Mouse (Mus musculus) cerebellum, postnatal 4 days (tissue): Measurements from ENCODE around the gene Thumpd3.

Experiments
- DNase-seq, 2 experiments: peaks; one replicate each; pipeline ENCODE4 v3.0.0; 2022; ENCODE audit warnings: low spot score in 2 of 2, mixed read lengths in 1 of 2

Thumpd3 gene

GRCm38 (mm10) chr6:113037946-113038734, 7.9 kb upstream of the Thumpd3 start:
- peak; percentile 33 to 55 for DNase-seq

- no peak for DNase-seq
Measured at GRCm38 (mm10) chr6:113038735-113039058, 7.3 kb upstream of the Thumpd3 start.

- no peak for DNase-seq
Measured at GRCm38 (mm10) chr6:113040319-113040718, 5.7 kb upstream of the Thumpd3 start.

GRCm38 (mm10) chr6:113041215-113041990, 4.6 kb upstream of the Thumpd3 start:
- no peak for DNase-seq

- DNase-seq = no peak
Measured at GRCm38 (mm10) chr6:113045575-113045974, 450 bp upstream of the Thumpd3 start.

- DNase-seq = no peak
Measured at GRCm38 (mm10) chr6:113047016-113047746, 1.2 kb downstream of the Thumpd3 start.

GRCm38 (mm10) chr6:113048371-113048770, 2.3 kb downstream of the Thumpd3 start:
- DNase-seq = no peak

GRCm38 (mm10) chr6:113049159-113049558, 3.1 kb downstream of the Thumpd3 start:
- no peak for DNase-seq

GRCm38 (mm10) chr6:113052972-113053371, 6.9 kb downstream of the Thumpd3 start:
- DNase-seq = no peak

GRCm38 (mm10) chr6:113054552-113055107, 8.6 kb downstream of the Thumpd3 start:
- DNase-seq = no peak

GRCm38 (mm10) chr6:113060892-113061563, 15.0 kb downstream of the Thumpd3 start:
- no peak for DNase-seq

GRCm38 (mm10) chr6:113062253-113062652, 16.2 kb downstream of the Thumpd3 start:
- DNase-seq = no peak

GRCm38 (mm10) chr6:113063363-113063762, 17.3 kb downstream of the Thumpd3 start:
- no peak for DNase-seq

- DNase-seq = no peak
Measured at GRCm38 (mm10) chr6:113065186-113065585, 19.2 kb downstream of the Thumpd3 start.

- DNase-seq = no peak
Measured at GRCm38 (mm10) chr6:113069154-113069553, 23.1 kb downstream of the Thumpd3 start.

GRCm38 (mm10) chr6:113075261-113075660, 29.2 kb downstream of the Thumpd3 start:
- no peak for DNase-seq

GRCm38 (mm10) chr6:113076012-113076685, 30.1 kb downstream of the Thumpd3 start:
- DNase-seq = peak in 1 of 2 experiments; percentile 84

GRCm38 (mm10) chr6:113076686-113077516, 30.9 kb downstream of the Thumpd3 start, which contains the start of gene Setd5:
Gene Setd5 (plus strand): TSS chr6:113077365.
- peak; percentile 97 to 99 for DNase-seq

GRCm38 (mm10) chr6:113077569-113078030, 31.6 kb downstream of the Thumpd3 start:
- no peak for DNase-seq
